Mouse (Mus musculus) limb, embryonic 10.5 days (tissue): ENCODE data around the gene Ttll5. TPM values are rescaled to one million over a fixed set of nuclear protein-coding genes. Genes with fewer than 3 reads are reported as not detected.

Source experiments
- DNase-seq: peaks from one replicate; pipeline ENCODE4 v3.0.0-alpha.2; 2017; ENCODE audit warnings: low spot score
- H3K27ac ChIP-seq: fragments of 300-500 bp; sonication (generic); 2 replicates; pipeline ENCODE4 v1.5.1; 2016; ENCODE audit warnings: mild to moderate bottlenecking
- H3K27me3 ChIP-seq: fragments of 300-500 bp; sonication (generic); 2 replicates; pipeline ENCODE4 v1.6.1; 2016; ENCODE audit warnings: low read depth, mild to moderate bottlenecking; ENCODE audit not compliant: poor library complexity, severe bottlenecking
- H3K36me3 ChIP-seq: fragments of 300-500 bp; sonication (generic); 2 replicates; pipeline ENCODE4 v1.6.1; 2016; ENCODE audit warnings: mild to moderate bottlenecking, moderate library complexity
- H3K4me1 ChIP-seq: fragments of 300-500 bp; sonication (generic); 2 replicates; pipeline ENCODE4 v1.6.1; 2016
- H3K4me3 ChIP-seq: fragments of 300-500 bp; sonication (generic); 2 replicates; pipeline ENCODE4 v1.5.1; 2016; ENCODE audit warnings: mild to moderate bottlenecking, moderate library complexity
- H3K9me3 ChIP-seq: fragments of 300-500 bp; sonication (generic); replicated peaks from 2 replicates; pipeline ENCODE4 v1.6.1; 2016; ENCODE audit warnings: mild to moderate bottlenecking
- WGBS: fragments of 180-500 bp; shearing (Covaris S2); methylation state at CpG from one replicate; pipeline ENCODE4 v1.1.7; 2016; 5-methylcytosine and 5-hydroxymethylcytosine counted together
- polyA plus RNA-seq: library from polyadenylated mRNA; unstranded; fragments of >200 nt; fragmentation: Nextera tagmentation; extraction: Ambion mirVana; gene quantifications from 2 replicates; pipeline ENCODE4 v1.2.1, GENCODE M21; 2016

Gene Ttll5
- polyA plus RNA-seq, 1 experiment from 2014 or later, result 22.4 TPM

DNA sequence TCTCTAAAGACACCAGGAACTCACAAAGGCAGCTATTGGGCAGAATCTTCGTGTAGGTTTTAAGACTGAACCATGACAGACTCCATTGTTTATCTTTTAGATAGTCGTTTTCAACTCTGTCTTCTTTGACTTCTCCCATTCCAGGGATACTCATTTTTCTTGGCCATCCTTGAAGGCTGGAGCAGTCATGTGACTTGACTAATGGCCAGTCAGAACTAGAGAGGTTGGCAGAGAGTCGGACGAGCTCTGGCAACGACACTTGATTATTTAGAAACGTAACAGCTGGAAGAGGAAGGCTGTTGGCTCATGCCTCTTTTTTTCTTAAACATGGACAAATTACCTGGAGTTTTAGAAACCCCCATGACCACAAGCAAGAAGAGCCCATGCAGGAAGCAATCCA, 234.9 kb downstream of the Ttll5 start:
- Histone ChIP-seq H3K27ac (no peak overlapping the region), H3K9me3 (no peaks in the 10 kb centered on the region), H3K4me3 (no peak overlapping the region), H3K27me3 (no peaks in the 10 kb centered on the region), H3K4me1 (0 out of 2 replicates have a peak, but pooled peaks cover 5% of the 10 kb centered on the region), H3K36me3 (peaks cover 79% of the 10 kb centered on the region)
- DNase-seq, result no peak
- 91% methylated on average over 6 of the region's 6 CpGs for WGBS

DNA sequence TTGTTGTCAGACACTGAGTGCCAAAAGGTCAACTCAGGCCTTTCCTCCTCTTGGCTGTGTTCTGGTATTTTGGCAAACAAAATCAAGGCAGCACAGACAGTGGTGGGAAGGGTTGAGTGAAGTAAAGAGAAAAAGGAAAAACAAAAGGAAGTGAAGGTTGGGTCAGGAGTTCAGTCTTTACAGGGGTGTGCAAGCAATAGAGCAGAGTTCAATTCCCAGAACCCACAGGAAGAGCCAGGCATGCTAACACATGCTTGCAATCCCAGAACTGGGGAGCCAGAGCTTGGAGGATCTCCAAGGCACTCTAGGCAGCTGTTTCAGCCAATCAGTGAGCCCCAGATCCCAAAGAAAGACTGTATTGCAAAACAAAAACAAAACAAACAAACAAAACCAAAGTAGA, 240.3 kb downstream of the Ttll5 start:
- H3K4me3 ChIP-seq, result no peak overlapping the region
- DNase-seq, result no peak
- H3K9me3 ChIP-seq, result no peaks in the 10 kb centered on the region
- no peaks in the 10 kb centered on the region for H3K27me3 ChIP-seq
- no peak overlapping the region for H3K27ac ChIP-seq
- H3K36me3 ChIP-seq, result peaks cover 80% of the 10 kb centered on the region
- H3K4me1 ChIP-seq, result peaks cover 11% of the 10 kb centered on the region

DNA sequence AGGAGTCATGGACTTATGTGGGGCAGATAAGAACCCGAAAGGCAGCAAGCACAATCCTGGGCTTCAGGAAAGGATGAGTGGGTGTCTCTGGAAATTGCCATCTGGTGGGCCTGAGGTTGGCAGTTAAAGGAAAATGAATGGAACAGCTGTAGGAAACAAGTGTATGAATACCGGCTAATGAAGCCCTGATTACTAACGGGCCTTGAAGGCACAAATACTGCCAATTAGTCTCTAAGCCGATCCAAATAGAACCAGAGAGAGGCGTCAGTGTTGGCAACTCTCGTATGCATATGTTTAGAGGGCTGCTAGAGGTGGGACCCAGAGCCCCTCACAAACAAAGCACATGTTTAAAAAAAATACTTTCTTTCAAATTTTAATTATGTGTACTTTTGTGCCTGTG, 247.0 kb downstream of the Ttll5 start:
- Histone ChIP-seq H3K4me3 (no peak overlapping the region), H3K27ac (no peak overlapping the region), H3K27me3 (no peaks in the 10 kb centered on the region), H3K4me1 (peaks cover 26% of the 10 kb centered on the region), H3K9me3 (no peaks in the 10 kb centered on the region), H3K36me3 (peaks cover 52% of the 10 kb centered on the region)
- 85% methylated on average over 6 of the region's 6 CpGs for WGBS
- DNase-seq, result no peak

DNA sequence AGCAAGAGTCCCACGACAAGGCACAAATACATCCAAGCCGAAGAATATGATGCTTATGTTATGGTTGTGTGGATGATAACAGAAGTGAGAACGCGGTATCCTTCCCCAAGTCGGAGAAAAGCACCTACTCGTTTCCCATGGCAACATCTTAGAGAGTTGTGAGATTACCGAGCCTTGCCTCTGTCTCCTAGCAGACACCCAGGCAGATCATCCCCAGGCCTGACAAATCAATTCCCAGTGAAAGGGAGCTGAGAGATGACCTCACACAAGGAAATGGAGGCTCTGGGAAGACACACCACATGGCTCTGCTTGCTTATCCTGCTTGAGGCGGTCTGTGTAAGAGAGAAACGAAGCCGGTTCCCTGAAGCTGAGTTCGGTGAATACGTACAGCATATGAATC, 250.2 kb downstream of the Ttll5 start:
- no peak overlapping the region for H3K27ac ChIP-seq
- DNase-seq, result no peak
- no peaks in the 10 kb centered on the region for H3K9me3 ChIP-seq
- 0 out of 2 replicates have a peak, but pooled peaks cover 8% of the 10 kb centered on the region for H3K27me3 ChIP-seq
- H3K4me3 ChIP-seq, result no peak overlapping the region
- H3K36me3 ChIP-seq, result peaks cover 24% of the 10 kb centered on the region
- 88% methylated on average over 12 of the region's 12 CpGs for WGBS
- H3K4me1 ChIP-seq, result peaks cover 35% of the 10 kb centered on the region

DNA sequence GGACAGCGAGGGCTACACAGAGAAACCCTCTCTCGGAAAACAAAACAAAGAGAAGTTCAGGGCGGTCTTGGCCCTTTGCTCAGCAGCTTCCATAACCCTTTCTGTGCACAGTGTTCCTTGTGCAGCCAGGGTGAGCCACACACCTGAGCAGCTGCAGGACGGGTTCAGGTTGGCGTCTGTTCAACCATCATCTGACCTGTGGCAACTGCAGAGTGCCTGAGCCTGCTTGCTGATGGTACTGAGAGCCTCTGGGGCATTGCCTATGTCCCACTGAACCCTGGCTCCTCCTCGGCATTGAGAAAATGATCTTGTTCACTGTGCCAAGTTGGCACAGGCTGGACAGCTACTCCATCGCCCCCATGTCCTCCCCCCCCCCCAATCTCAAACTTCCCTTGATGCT, 250.9 kb downstream of the Ttll5 start:
- DNase-seq, result no peak
- peaks cover 13% of the 10 kb centered on the region; the same call in 1 of the 2 replicates for H3K27me3 ChIP-seq
- 92% methylated on average over 7 of the region's 7 CpGs for WGBS
- no peaks in the 10 kb centered on the region for H3K9me3 ChIP-seq
- no peak overlapping the region for H3K27ac ChIP-seq
- peaks cover 23% of the 10 kb centered on the region for H3K36me3 ChIP-seq
- H3K4me1 ChIP-seq, result peaks cover 35% of the 10 kb centered on the region
- peak overlapping the region; percentile 61; the same call in 1 of the 2 replicates for H3K4me3 ChIP-seq

DNA sequence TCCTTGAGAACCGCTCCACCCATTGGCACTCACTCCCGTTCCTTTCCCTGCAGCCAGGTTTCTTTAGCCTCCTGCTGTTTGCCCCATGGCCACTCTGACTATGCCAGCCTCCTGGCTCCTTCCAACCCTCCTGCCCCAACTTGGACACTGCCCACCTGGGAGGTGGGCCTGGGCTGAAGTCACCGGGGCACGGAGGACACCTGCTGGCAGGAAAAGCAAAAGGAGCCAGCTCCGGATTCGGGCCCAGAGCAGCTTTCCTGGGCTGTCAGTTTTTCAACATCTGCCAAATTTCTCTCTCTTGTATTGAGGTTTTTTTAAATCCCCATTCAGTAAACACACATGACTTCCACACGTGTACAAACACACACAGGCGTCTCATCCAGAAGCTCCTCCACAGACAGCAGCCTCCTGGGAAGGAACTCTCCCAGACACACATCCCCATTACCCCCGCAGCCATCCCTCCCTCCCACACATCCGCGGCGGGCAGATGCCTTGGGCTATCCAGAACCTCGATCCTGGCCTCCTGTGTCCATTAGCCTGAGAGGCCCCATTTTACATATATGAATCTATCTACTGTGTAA, 252.0 kb downstream of the Ttll5 start:
- Histone ChIP-seq H3K27me3 (peaks cover 23% of the 10 kb centered on the region), H3K4me1 (peaks cover 35% of the 10 kb centered on the region), H3K4me3 (peak overlapping the region; percentile 61), H3K9me3 (no peaks in the 10 kb centered on the region), H3K27ac (peak overlapping the region; percentile 91; the same call in 1 of the 2 replicates), H3K36me3 (peaks cover 18% of the 10 kb centered on the region)
- 7% methylated on average over 13 of the region's 13 CpGs for WGBS
- peak; percentile 57 for DNase-seq

DNA sequence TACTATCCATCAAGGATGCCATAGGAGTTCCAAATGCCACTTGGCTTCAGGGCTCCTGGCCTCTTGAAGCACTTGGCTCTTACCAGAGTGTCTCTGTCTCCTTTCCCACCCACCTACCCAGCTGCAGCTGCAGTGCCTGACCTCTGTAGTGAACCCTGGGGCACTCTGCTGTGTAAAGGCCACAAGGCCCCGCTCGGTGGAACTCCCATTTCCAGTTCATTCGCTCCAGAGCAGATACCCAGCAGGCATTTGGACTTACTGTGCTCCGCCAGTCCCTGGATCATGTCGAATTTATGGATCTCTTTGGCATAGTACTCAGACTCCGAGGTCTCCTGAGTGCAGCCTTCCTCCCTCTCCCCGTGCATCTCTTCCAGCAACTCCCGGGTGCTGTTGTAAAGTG, 252.9 kb downstream of the Ttll5 start:
- peak; percentile 46 for DNase-seq
- Histone ChIP-seq H3K27ac (peak overlapping the region; percentile 91), H3K36me3 (peaks cover 10% of the 10 kb centered on the region), H3K27me3 (peaks cover 23% of the 10 kb centered on the region), H3K4me1 (peaks cover 38% of the 10 kb centered on the region), H3K9me3 (no peaks in the 10 kb centered on the region), H3K4me3 (peak overlapping the region; percentile 61)
- WGBS, result 19% methylated on average over 8 of the region's 8 CpGs

DNA sequence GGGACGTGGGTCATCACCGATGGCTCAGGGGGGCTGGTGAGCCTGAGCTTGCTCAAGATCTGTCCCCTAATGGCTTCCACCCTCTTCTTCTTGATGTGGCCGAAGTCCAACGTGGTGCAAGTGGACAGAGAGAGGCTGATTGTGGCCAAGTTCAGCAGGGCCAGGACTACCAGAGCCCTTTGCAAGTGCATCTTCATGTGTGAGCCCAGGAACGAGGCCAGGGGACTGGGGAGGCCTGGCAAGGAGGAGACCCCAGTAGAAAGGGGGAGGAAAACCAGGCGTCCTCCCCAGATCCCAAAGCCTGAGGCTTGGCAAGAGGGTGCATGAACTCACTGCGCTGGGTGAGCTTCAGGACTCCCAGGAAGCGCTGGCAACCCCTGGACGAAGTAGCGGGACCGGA, 253.3 kb downstream of the Ttll5 start:
- WGBS, result 26% methylated on average over 11 of the region's 11 CpGs
- Histone ChIP-seq H3K4me1 (peaks cover 40% of the 10 kb centered on the region), H3K4me3 (peak overlapping the region; percentile 61), H3K36me3 (peaks cover 10% of the 10 kb centered on the region), H3K27me3 (peaks cover 23% of the 10 kb centered on the region), H3K27ac (peak overlapping the region; percentile 91), H3K9me3 (no peaks in the 10 kb centered on the region)
- peak; percentile 49 for DNase-seq

DNA sequence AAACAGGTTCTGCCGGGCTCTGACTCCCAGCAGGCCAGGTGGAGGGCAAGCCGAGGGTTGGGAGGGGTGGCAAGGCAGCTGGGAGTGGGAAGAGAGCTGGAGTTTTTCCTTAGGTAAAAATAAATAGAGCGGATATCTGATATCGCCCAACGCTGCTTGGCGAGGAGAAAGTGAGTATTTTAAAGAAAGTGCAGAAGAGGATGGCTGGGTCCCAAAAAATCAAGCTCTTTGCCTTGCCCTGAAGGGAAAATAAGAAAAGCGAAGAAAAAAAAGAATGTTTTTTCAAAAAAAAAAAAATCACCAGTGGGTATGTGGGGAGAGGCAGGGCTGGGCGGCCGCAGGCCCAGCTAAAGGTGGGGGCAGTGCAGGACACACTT, 253.7 kb downstream of the Ttll5 start:
- H3K36me3 ChIP-seq, result peaks cover 10% of the 10 kb centered on the region
- H3K27ac ChIP-seq, result peak overlapping the region; percentile 91
- H3K4me1 ChIP-seq, result peaks cover 45% of the 10 kb centered on the region
- H3K4me3 ChIP-seq, result peak overlapping the region; percentile 61
- no peak for DNase-seq
- 18% methylated on average over 9 of the region's 9 CpGs for WGBS
- H3K9me3 ChIP-seq, result no peaks in the 10 kb centered on the region
- peaks cover 23% of the 10 kb centered on the region for H3K27me3 ChIP-seq

DNA sequence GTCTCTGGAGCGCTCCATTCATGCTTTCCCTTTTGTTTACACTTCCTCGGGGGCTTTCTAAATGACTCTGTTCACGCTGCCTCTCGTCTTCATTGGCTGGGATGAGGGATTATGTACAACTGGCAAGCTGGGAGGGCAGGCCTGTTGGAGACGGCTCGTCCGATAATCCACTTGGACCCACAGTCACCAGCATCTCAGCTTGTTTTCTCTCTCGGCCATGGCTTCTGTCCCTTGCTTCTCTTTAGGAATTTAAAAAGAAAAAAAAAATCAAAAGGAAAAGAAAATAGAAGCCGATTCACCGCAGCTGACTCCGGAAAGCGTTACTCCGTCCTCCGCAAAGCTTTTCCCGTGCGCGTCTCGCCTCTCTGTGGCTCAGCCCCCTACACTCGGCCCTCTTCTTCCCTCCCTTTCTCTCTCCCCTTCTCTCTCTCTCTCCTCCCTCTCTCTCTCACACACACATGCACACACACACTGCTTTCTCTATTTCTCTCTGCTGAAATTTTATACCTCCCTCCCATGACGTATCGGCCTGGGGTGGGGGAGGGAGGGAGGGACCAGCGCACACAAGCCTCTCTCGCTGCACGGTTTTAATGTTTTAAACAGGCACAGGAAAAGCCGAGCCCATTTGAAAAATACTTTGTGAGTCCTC, 254.2 kb downstream of the Ttll5 start, which contains the start of gene Tgfb3:
TSS of gene Tgfb3 (minus strand) at position 489 of the 649 bp plus-strand sequence.
- peak; percentile 75 for DNase-seq
- Histone ChIP-seq H3K36me3 (peaks cover 10% of the 10 kb centered on the region), H3K4me3 (peak within 1 kb of the TSS; percentile 61), H3K27ac (peak within 1 kb of the TSS; percentile 91), H3K27me3 (peaks cover 23% of the 10 kb centered on the region), H3K4me1 (peaks cover 45% of the 10 kb centered on the region), H3K9me3 (no peaks in the 10 kb centered on the region)
- WGBS, result 0% methylated on average over 25 of the region's 25 CpGs

DNA sequence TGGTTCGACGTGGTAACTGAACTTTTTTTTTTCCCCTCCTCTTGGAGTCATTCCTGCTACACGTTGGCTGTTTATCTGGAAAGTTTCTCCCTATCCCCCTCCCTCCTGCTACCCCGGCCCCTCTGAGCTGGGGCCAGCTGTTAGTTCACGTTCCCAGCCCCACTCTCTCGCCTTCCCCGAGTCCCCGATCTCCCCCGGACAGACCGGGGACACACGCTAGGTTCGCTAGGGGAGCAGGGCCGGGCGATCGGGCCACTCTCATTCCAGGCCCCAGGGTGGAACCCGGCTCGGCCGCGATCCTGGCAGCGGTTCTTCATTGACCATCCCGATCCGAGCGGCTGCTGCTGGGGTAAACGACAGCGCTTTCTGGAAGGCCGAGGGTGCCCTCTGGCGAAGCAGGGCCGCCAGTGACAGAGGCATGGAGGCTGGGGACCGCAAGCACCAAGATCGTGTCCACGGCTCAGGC, 254.8 kb downstream of the Ttll5 start:
- Histone ChIP-seq H3K4me3 (peak overlapping the region; percentile 61), H3K36me3 (peaks cover 10% of the 10 kb centered on the region), H3K4me1 (peaks cover 45% of the 10 kb centered on the region), H3K9me3 (no peaks in the 10 kb centered on the region), H3K27ac (peak overlapping the region; percentile 91), H3K27me3 (peaks cover 23% of the 10 kb centered on the region)
- DNase-seq, result peak; percentile 95
- WGBS, result under 1% methylated on average over 31 of the region's 31 CpGs

DNA sequence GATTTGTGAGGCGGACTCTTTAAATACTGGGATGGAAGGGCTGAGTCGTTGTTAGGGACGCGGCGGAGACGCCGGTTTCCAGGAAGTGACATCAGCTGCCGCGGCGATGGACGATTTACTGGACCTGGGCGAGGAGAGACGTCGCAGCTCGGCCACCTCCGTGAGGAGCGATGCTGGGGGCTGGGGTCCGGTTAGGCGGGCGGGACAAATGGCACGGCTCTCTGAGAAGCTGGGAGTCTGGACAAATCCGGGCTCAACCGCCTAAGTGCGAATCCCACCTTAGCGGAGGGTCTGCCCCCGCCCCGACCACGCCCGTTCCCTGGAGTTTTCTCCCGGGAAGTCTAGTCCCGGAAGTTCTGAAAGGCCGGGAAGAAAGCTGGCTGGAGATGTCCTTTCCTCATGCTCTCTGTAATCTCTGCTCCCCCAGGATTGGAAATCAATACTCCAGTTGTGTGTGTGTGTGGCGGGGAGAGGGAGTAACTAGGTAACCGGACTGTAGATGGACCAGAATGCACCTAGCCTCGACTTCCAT, 258.1 kb downstream of the Ttll5 start, which contains the start of gene Ift43:
TSS of gene Ift43 (plus strand) at position 61 of the 532 bp plus-strand sequence.
- H3K27me3 ChIP-seq, result peaks cover 15% of the 10 kb centered on the region
- H3K27ac ChIP-seq, result peak within 1 kb of the TSS; percentile 83
- peak within 1 kb of the TSS; percentile 72 for H3K4me3 ChIP-seq
- peaks cover 28% of the 10 kb centered on the region for H3K4me1 ChIP-seq
- peak; percentile 95 for DNase-seq
- under 1% methylated on average over 35 of the region's 35 CpGs for WGBS
- peaks cover 14% of the 10 kb centered on the region for H3K36me3 ChIP-seq
- H3K9me3 ChIP-seq, result no peaks in the 10 kb centered on the region

DNA sequence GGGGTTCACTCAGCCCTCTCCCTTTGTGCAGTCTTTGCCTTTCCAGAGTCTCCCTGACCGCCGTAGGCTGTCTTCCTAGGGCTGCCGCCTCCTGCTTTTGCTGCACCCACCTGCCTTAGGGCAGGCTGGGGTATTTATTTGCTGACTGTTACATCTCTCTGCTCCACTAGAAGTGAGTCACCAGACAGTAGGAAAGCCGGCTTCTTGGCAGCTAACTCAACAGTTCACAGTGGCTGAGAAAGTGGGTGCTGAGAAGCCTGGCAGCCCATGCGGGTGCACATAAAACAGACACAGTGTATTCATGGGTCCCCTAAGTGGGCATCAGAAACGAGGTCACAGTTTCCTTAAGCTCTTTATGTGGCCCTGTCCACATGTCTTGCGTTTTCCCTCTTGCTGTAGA, 261.4 kb downstream of the Ttll5 start:
- H3K27me3 ChIP-seq, result peaks cover 5% of the 10 kb centered on the region; the same call in 1 of the 2 replicates
- H3K27ac ChIP-seq, result no peak overlapping the region
- no peaks in the 10 kb centered on the region for H3K9me3 ChIP-seq
- H3K36me3 ChIP-seq, result peaks cover 35% of the 10 kb centered on the region
- no peak for DNase-seq
- 91% methylated on average over 7 of the region's 7 CpGs for WGBS
- H3K4me1 ChIP-seq, result peaks cover 19% of the 10 kb centered on the region
- H3K4me3 ChIP-seq, result no peak overlapping the region
